Comparison of ENCODE assay signal across 8 mouse cellular contexts in genomic region chr12:85110698-85111592, GRCm38 (mm10). TPM values are rescaled to one million over a fixed set of nuclear protein-coding genes. Genes with fewer than 3 reads are reported as not detected.
A peak's percentile ranks its signal among the peaks of the same experiment; 100 is the strongest.
DNase-seq lines count a peak whose midpoint lies in the region; ATAC-seq lines count a peak whose summit lies in the region.

Gene Prox2 (minus strand): TSS chr12:85110759.
Gene Dlst (plus strand): TSS chr12:85110833.

- H3K4me2 ChIP-seq in embryonic facial prominence, embryonic 11.5 days (ENCODE audit: low read depth, low read length) = peak within 1 kb of the TSS; percentile 84
- peak within 1 kb of the TSS; percentile 95 for H3K4me2 ChIP-seq in midbrain, embryonic 12.5 days (replicated peaks)

- under 1% methylated on average over 83 of the region's 83 CpGs for WGBS in embryonic facial prominence, embryonic 11.5 days
- under 1% methylated on average over 83 of the region's 83 CpGs for WGBS in limb, embryonic 10.5 days
- WGBS in midbrain, embryonic 12.5 days = under 1% methylated on average over 83 of the region's 83 CpGs

- peak; percentile 87 for DNase-seq in 3134 (ENCODE audit: extremely low read depth, insufficient read length, low spot score)
- DNase-seq in adrenal gland, postnatal 25 days = peak; percentile 90
- peak; percentile 88 for DNase-seq in embryonic facial prominence, embryonic 11.5 days (ENCODE audit: low spot score)
- peak; percentile 99 for DNase-seq in heart, adult 11 months
- DNase-seq in kidney, adult 18-20 months = peak; percentile 91
- peak; percentile 94 for DNase-seq in limb, embryonic 10.5 days (ENCODE audit: low spot score)
- peak; percentile 64 for DNase-seq in skeletal muscle tissue, adult 2 months (ENCODE audit: low read depth, low spot score)

- H3K4me3 ChIP-seq in embryonic facial prominence, embryonic 11.5 days (ENCODE audit: low read depth, low read length) = peak within 1 kb of the TSS; percentile 100
- H3K4me3 ChIP-seq in limb, embryonic 10.5 days = peak within 1 kb of the TSS; percentile 94
- peak within 1 kb of the TSS; percentile 100 for H3K4me3 ChIP-seq in midbrain, embryonic 12.5 days

- peak within 1 kb of the TSS; percentile 97 for H3K9ac ChIP-seq in embryonic facial prominence, embryonic 11.5 days (replicated peaks; ENCODE audit: low read length)
- H3K9ac ChIP-seq in midbrain, embryonic 12.5 days (replicated peaks) = peak within 1 kb of the TSS; percentile 98

- peaks cover 3% of the 10 kb centered on the region for H3K4me1 ChIP-seq in embryonic facial prominence, embryonic 11.5 days (ENCODE audit: control insufficient read depth, insufficient read depth, low read length)
- peaks cover 34% of the 10 kb centered on the region for H3K4me1 ChIP-seq in limb, embryonic 10.5 days
- peaks cover 39% of the 10 kb centered on the region for H3K4me1 ChIP-seq in midbrain, embryonic 12.5 days

- peak within 1 kb of the TSS; percentile 72 for H3K27ac ChIP-seq in embryonic facial prominence, embryonic 11.5 days (replicated peaks; ENCODE audit: low read depth, low read length)
- H3K27ac ChIP-seq in limb, embryonic 10.5 days = peak within 1 kb of the TSS; percentile 95
- peak within 1 kb of the TSS; percentile 81 for H3K27ac ChIP-seq in midbrain, embryonic 12.5 days (replicated peaks)

- peaks cover 3% of the 10 kb centered on the region; the same call in 1 of the 2 replicates for H3K36me3 ChIP-seq in embryonic facial prominence, embryonic 11.5 days (replicated peaks; ENCODE audit: control insufficient read depth, insufficient read depth, low read depth, low read length)
- peaks cover 26% of the 10 kb centered on the region for H3K36me3 ChIP-seq in limb, embryonic 10.5 days
- H3K36me3 ChIP-seq in midbrain, embryonic 12.5 days = 0 out of 2 replicates have a peak, but pooled peaks cover 5% of the 10 kb centered on the region

- no peaks in the 10 kb centered on the region for H3K9me3 ChIP-seq in embryonic facial prominence, embryonic 11.5 days (replicated peaks; ENCODE audit: control insufficient read depth, low read length)
- H3K9me3 ChIP-seq in limb, embryonic 10.5 days (replicated peaks) = no peaks in the 10 kb centered on the region
- H3K9me3 ChIP-seq in midbrain, embryonic 12.5 days = no peaks in the 10 kb centered on the region

- peak; percentile 90 for ATAC-seq in embryonic facial prominence, embryonic 11.5 days (replicated peaks; ENCODE audit: insufficient number of reproducible peaks, low FRiP score, low TSS enrichment, low read depth)
- peak; percentile 97 for ATAC-seq in midbrain, embryonic 12.5 days (ENCODE audit: low FRiP score, low read depth)

- H3K27me3 ChIP-seq in embryonic facial prominence, embryonic 11.5 days (ENCODE audit: control insufficient read depth, insufficient read depth, low read length) = no peaks in the 10 kb centered on the region
- H3K27me3 ChIP-seq in limb, embryonic 10.5 days (ENCODE audit: low read depth, poor library complexity, severe bottlenecking) = 0 out of 2 replicates have a peak, but pooled peaks cover 8% of the 10 kb centered on the region
- no peaks in the 10 kb centered on the region for H3K27me3 ChIP-seq in midbrain, embryonic 12.5 days

RNA-seq across cellular contexts. Expression of gene Prox2, which starts in this region (rescaled TPM):
- 3.1 and 6.2 TPM in 2 replicates for total RNA-seq in adrenal gland, postnatal 25 days (2021)
- polyA plus RNA-seq in embryonic facial prominence, embryonic 11.5 days (2014; fragmentation: Nextera tagmentation; extraction: Ambion mirVana) = 2.9 TPM in 2 replicates
- polyA plus RNA-seq in limb, embryonic 10.5 days (2016; fragmentation: Nextera tagmentation; extraction: Ambion mirVana) = 2.4 and 2.7 TPM in 2 replicates
- 2.5 and 3.7 TPM in 2 replicates for polyA plus RNA-seq in midbrain, embryonic 12.5 days (2016; fragmentation: Nextera tagmentation; extraction: Ambion mirVana)

RNA-seq across cellular contexts. Expression of gene Dlst, which starts in this region (rescaled TPM):
- 288 and 302 TPM in 2 replicates for total RNA-seq in adrenal gland, postnatal 25 days (2021)
- 91.2 and 102 TPM in 2 replicates for polyA plus RNA-seq in embryonic facial prominence, embryonic 11.5 days (2014; fragmentation: Nextera tagmentation; extraction: Ambion mirVana)
- polyA plus RNA-seq in limb, embryonic 10.5 days (2016; fragmentation: Nextera tagmentation; extraction: Ambion mirVana) = 116 and 123 TPM in 2 replicates
- polyA plus RNA-seq in midbrain, embryonic 12.5 days (2016; fragmentation: Nextera tagmentation; extraction: Ambion mirVana) = 101 and 107 TPM in 2 replicates

Comparison
In these comparisons a context has a peak if more than half of its experiments do, and no peak if none do; other contexts are left out.
1. Peak in every context shown above with its lines: DNase-seq, ATAC-seq, H3K4me3 ChIP-seq and H3K27ac ChIP-seq.